Mouse (Mus musculus) MEL (cell line): ENCODE data around the gene Ficd.

Source experiments
- CHD2 ChIP-seq: IDR thresholded peaks from 2 replicates; pipeline ENCODE4 v1.6.1; 2011; ENCODE audit warnings: low read length, improper control_type of control experiment
- CTCF ChIP-seq, 3 experiments: IDR thresholded peaks in 2 of 3; conservative IDR thresholded peaks in 1 of 3; 2 replicates each; pipeline ENCODE4 v1.5.1; 2011 to 2012; ENCODE audit warnings: low read length in 3 of 3, low read depth in 2 of 3, mild to moderate bottlenecking in 2 of 3, improper control_type of control experiment in 1 of 3, inconsistent platforms in 1 of 3, mixed read lengths in 1 of 3, moderate library complexity in 1 of 3; ENCODE audit not compliant: control insufficient read depth in 1 of 3, insufficient read depth in 1 of 3, poor library complexity in 1 of 3, severe bottlenecking in 1 of 3
- E2F4 ChIP-seq: IDR thresholded peaks from 2 replicates; pipeline ENCODE4 v1.6.1; 2011; ENCODE audit warnings: low read depth, low read length, improper control_type of control experiment, borderline replicate concordance
- GATA1 ChIP-seq: IDR thresholded peaks from 2 replicates; pipeline ENCODE4 v1.6.1; 2011; ENCODE audit warnings: low read depth, low read length, improper control_type of control experiment
- HCFC1 ChIP-seq: IDR thresholded peaks from 2 replicates; pipeline ENCODE4 v1.6.1; 2012; ENCODE audit warnings: low read depth, mild to moderate bottlenecking, inconsistent platforms, low read length, improper control_type of control experiment, moderate library complexity
- KAT2A ChIP-seq: conservative IDR thresholded peaks from 2 replicates; pipeline ENCODE4 v1.6.1; 2012; ENCODE audit warnings: low read depth, low read length, improper control_type of control experiment, inconsistent platforms
- MYB ChIP-seq: IDR thresholded peaks from 2 replicates; pipeline ENCODE4 v1.6.1; 2011; ENCODE audit warnings: mild to moderate bottlenecking, low read depth, low read length, improper control_type of control experiment
- MYC ChIP-seq: IDR thresholded peaks from 2 replicates; pipeline ENCODE4 v1.6.1; 2011; ENCODE audit warnings: low read depth, mild to moderate bottlenecking, low read length, improper control_type of control experiment, moderate library complexity
- NRF1 ChIP-seq: IDR thresholded peaks from 2 replicates; pipeline ENCODE4 v1.6.1; 2014; ENCODE audit warnings: low read depth, mild to moderate bottlenecking, inconsistent platforms, low read length, improper control_type of control experiment, moderate library complexity; ENCODE audit not compliant: poor library complexity, insufficient read depth, severe bottlenecking
- RAD21 ChIP-seq: IDR thresholded peaks from 2 replicates; pipeline ENCODE4 v1.6.1; 2011; ENCODE audit warnings: mild to moderate bottlenecking, low read depth, low read length, improper control_type of control experiment
- SMC3 ChIP-seq: IDR thresholded peaks from 2 replicates; pipeline ENCODE4 v1.6.1; 2011; ENCODE audit warnings: low read depth, low read length, improper control_type of control experiment
- USF2 ChIP-seq, 2 experiments: IDR thresholded peaks; 2 replicates each; pipeline ENCODE4 v1.6.1; 2011 to 2012; ENCODE audit warnings: improper control_type of control experiment in 2 of 2, low read length in 2 of 2, borderline replicate concordance in 1 of 2, inconsistent platforms in 1 of 2, low read depth in 1 of 2, mild to moderate bottlenecking in 1 of 2; ENCODE audit not compliant: insufficient read depth in 1 of 2
- ZC3H11A ChIP-seq: IDR thresholded peaks from 2 replicates; pipeline ENCODE4 v1.6.1; 2012; ENCODE audit warnings: low read depth, mild to moderate bottlenecking, inconsistent platforms, low read length, improper control_type of control experiment

DNA sequence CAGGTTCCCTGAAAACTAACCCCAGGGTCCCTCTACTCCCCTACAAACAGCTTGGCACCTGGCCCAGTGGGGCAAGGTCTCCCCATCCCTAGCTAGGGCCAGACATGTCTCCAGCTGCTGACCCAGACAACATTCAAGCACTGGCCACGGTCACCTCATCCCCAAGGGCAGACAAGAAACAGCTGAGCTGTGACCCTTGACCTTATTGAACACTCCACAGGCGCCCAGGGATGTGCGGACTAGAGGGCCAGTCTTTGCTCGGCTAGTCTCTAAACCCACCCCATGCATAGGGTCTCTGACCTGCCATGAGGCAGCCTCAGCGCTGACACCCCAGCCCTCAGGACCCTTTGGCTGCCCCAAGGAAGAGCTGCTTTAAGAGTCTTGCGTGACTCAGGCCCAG, 53.0 kb downstream of the Ficd start:
- TF ChIP-seq MYC (no peak), HCFC1 (no peak), MYB (no peak), CTCF (IDR thresholded peaks at IDR 0.05 in 2 of 3, conservative IDR thresholded peaks at IDR 0.05 in 1 of 3; ENCODE audit: control insufficient read depth in 1 of 3, insufficient read depth in 1 of 3, low read depth in 2 of 3, low read length in 3 of 3, poor library complexity in 1 of 3, severe bottlenecking in 1 of 3) (no peak), USF2 (IDR thresholded peaks at IDR 0.05; ENCODE audit: borderline replicate concordance in 1 of 2, insufficient read depth in 1 of 2, low read depth in 1 of 2, low read length in 2 of 2) (no peak), KAT2A (no peak), ZC3H11A (no peak), RAD21 (no peak), GATA1 (no peak), NRF1 (no peak), E2F4 (no peak), SMC3 (no peak), CHD2 (no peak)
